Mouse (Mus musculus): ENCODE results near the gene Bet1.

The Bet1 gene

GRCm38 (mm10) chr6:4086663-4087454, at the start of gene Bet1:
Bet1 (minus strand) TSS chr6:4086972.
- peak; percentile 94 for DNase-seq (ENCODE audit: low spot score)

GRCm38 (mm10) chr6:4132239-4132638, 45.5 kb upstream of the Bet1 start:
- no peak for DNase-seq (ENCODE audit: low spot score)

DNA sequence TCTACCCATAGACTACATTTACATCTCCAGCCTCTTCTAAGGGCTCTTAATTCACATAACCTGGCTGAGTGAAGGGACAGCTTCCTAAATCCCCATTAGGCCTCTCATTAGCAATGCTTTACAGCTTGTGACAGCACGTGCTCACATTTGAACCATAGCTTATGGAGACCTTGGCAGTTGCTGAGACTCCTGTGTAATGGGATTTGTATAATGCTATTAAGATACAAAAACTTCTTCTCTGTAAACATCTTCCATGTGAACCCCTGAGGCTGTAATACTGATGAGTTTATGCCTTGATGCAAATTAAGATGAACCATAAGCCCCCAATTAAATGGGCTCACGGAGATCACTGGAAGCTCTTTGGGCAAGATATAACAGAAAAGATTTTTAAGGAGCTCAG, 44.4 kb upstream of the Bet1 start:
- DNase-seq (ENCODE audit: low spot score): no peak

- DNase-seq (ENCODE audit: low spot score): no peak
Measured at GRCm38 (mm10) chr6:4118611-4119010, 31.8 kb upstream of the Bet1 start.

- DNase-seq (ENCODE audit: low spot score): no peak
Measured at GRCm38 (mm10) chr6:4090423-4090822, 3.7 kb upstream of the Bet1 start.

DNA sequence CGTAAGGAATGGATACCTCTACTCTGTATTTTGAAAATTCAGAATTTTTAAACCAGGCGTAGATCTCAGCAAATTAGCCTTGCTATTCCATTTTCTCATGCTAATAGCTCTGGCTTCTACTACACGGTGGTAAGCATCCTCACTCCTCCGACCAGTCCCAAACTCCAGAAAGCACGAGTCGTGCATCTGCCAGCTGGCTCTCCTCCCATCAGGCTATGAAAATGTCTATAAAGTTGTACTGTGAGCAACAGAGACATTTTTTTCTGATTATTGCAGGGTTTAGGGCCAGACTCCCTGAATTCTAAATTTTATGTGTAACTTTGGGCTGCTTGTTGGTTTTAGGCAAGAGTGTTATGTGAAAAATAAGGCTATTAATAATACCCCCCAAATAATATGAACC, 14.5 kb downstream of the Bet1 start:
- DNase-seq (ENCODE audit: low spot score): no peak

DNA sequence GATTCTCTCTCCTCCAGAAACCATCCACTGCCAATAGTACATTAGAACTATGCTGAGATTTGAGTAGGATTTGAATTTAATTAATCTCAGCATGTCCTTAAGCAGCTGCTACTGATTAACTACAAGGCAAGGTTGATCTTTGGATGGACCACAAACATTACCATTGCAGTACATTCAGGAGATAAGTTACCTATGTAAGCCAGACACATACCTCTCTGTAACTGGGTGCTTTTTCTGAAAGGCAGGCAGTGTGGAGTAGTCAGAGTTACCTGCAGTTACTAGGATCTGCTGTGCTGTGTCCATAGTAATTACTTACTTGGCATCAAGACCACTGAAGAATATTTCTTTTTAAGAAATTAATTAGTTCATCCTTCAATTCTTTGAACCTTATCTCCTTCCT, 17.1 kb downstream of the Bet1 start:
- no peak for DNase-seq (ENCODE audit: low spot score)

DNA sequence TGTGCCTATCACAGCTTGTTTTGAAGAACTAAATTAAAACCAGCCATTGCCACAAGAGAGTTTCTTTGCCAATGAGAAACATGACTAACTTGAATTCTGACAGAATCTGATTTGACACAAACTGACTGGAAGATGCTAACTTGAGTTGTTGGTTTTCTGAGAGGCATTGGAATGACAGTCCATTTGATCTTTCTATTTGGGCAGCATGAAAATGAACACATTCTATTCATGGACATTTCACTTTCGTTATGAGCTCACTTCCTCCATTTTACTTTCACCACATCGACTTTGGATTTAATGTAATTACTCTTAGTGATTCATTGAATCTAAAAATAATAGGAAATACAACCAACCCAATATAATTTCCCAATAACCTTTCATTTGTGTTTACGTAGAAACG, 32.4 kb downstream of the Bet1 start:
- no peak for DNase-seq (ENCODE audit: low spot score)

- no peak for DNase-seq (ENCODE audit: low spot score)
Measured at GRCm38 (mm10) chr6:4052843-4053242, 33.9 kb downstream of the Bet1 start.

DNA sequence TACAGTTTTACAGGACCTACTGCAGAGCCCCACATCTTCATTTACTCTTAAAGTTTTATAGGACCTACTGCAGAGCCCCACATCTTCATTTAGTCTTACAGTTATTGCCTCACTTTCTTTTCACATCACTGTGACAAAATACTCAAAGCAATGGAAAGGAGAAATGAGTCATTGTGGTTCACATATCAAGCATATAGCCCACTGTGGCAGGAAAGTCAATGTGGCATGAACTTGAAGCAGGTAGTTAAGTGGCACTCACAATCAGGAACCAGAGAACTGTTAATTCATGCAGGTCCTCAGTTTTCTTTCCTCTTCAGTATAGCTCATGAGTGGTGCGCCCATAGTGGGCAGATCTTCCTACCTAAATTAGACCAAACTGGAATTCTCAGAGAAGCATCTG, 39.6 kb downstream of the Bet1 start:
- no peak for DNase-seq (ENCODE audit: low spot score)

DNA sequence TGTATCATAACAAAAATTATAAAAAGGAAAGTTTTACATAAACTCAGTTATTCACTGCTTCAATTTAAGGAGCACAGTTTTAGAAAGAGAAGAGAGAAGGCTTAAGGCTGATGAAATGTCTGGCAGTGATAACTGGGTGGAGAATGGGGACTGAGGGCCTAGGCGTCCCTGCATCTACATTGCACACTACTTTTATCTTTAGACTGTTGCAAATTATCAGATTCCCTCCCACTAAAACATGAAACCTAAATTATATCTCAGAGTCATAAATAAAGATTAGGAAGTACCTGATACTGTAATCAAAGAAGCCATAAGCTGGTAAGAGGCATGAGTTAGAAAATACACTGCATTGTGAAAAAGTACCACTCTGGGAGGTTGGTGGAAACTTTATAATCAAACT, 45.0 kb downstream of the Bet1 start:
- no peak for DNase-seq (ENCODE audit: low spot score)

- DNase-seq (ENCODE audit: low spot score): no peak
Measured at GRCm38 (mm10) chr6:4030956-4031355, 55.8 kb downstream of the Bet1 start.
